Mouse (Mus musculus) left cerebral cortex, adult 11 months (tissue): ENCODE results near the gene Gm49368.
"Not testable (repeated sequence)": the region's sequence is repeated elsewhere in the genome, so short reads cannot be mapped to it uniquely, and the experiment has no call there.

Experiments used
- DNase-seq: peaks from one replicate; pipeline ENCODE4 v3.0.0; 2022; ENCODE audit warnings: low spot score

Gm49368 gene

DNA sequence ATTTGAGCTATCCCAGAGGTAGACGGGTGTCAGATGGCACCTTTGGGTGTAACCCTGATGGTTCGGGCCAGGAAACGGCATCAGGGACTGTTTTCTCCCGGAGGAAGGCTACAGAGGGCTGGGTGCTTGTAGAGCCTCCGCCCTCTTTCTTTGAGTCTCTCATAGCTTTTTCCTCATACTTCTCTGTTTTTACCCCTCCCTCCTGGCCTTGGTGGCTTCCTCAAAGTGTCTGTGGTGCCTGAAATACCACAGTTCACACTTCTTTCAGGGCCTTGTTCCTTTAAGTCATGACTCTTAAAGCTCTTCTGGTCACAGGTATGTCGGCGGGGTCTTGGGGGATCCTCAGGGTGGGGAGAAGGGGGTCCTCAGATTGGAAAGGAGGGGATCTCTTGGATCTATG is at the start of gene Gm49368, which contains the start of gene Itgam:
Gene Gm49368, plus strand, starts transcription at position 228 of the 400 bp plus-strand sequence.
Gene Itgam, plus strand, starts transcription at position 185 of the 400 bp plus-strand sequence.
- no peak for DNase-seq

DNA sequence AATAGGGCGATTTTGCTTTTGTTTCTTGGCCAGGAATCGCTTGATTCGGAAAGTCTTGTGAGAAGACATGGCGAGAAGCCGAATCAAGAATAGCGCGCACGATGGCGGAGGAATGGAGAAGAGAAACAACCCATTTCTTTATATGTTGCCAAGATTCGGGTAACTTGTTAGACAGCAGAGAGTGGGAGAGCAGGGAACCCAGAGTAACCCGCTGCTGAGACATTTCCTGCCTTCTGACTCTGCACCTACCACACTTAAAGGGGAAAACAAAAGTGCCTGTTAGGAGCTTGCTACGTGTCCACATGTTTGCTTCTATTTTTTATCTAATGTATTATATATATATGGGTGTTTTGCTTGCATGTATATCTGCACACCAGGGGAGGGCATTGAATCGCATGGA is 49.4 kb upstream of the Gm49368 start:
- no peak for DNase-seq

DNA sequence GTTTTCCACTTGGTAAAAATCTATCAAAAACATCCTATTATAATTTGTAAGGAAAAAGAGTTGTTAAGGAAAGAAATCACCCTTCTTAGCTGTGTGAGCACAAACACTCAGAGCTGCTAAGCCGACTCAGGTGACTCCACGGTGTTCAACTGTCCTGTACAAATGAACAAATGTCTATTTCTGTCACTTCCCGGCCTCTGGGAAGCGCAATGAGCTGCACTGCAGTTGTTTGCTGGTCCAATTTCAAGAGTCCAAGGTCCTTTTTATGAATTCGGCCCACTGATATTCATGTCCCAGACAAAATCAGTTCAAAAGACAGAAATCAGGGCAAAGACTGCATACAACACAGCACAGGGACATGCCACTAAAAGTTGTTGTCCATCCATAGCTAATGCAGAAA is 46.3 kb upstream of the Gm49368 start:
- not testable (repeated sequence) for DNase-seq

DNA sequence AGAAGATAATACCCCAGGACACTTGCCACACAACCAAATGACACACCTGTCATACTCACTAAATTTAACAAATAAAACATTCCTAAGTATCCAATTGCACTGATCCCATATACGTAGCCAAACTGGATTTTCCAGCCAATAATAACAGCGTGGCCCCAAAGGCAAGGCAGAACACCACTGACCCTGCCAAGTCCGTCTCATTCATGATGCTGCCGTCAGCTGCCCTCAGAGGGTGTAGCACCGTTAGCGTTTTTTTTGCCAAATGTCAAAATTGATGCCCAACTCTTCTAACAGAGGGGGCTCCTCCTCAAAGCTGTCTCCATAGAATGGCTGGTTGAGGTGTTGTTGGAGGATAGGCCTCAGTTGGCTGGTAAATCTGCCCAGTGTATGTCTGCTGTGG is 45.8 kb upstream of the Gm49368 start:
- DNase-seq = no peak

DNA sequence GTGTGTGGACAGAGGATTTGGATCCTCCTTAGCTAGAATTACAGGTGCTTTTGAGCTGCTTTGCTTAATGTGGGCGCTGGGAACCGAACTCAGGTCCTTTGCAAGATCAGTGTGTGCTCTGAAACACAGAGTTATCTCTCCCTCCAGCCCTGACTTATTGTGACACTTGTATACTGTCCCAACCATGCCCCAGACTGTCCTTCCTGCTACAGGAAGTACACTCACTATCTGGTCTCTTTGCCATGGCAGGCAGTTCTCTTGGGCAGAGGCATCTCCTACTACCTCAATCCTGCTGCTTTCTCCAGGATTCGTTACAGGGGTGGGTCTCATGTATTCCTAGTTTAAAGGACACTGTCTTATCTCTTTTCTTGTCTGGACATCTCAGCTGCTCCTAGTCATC is 44.2 kb upstream of the Gm49368 start:
- DNase-seq = no peak

DNA sequence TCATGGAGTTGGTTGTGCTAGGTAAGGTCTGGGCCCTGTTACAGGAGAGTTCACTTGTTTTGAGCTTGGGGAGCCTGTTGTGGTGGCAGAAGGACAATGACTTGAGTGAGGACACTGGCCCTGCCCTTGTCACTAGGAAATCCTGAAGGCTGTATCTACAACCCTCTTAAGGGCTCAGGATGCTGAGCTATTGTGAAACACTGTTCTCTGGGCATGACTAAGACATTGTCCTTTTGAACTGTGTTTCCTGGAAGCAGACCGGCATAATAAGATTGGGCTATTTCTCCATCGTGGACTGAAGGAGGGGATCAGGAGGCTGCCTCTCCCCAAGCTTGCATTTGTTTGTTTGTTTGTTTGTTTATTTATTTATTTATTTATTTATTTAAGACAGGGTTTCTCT is 43.3 kb upstream of the Gm49368 start:
- DNase-seq = no peak

DNA sequence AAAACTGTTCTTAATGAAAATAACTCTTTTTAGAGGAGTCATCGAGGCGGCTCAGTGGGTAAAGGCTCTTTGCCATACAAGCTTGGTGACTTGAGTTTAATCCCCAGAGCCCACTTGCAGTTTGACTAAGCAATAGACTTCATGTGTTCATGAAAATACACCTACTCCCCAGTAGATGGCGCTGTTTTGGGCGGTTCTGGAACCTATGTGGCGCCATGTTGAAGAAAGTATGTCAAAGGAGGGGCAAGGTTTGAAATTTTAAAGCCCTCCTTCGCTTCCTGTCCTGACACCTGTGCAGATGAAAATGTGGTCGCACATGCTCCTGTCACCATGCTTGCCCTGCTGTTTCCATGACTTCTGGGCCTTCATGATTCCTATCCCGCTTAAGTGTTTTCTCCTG is 39.5 kb upstream of the Gm49368 start:
- no peak for DNase-seq

DNA sequence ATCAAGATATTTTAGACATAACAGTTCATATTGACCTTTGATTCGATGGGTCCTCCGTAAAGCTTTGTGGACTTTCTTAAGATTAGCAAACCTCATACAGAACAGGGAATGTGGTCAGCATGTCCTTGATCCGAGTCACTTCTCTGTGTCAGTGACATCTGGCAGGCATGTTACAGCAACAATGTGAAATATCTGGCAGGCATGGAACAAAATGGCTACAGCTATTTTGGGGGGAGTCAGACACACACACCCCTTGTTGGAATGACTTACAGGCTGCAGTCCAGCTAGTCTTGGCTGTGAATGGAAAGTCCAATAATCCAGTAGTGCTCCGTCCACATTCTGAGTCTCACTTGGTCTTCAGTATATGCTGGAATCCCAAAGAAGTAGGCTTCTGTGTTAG is 38.9 kb upstream of the Gm49368 start:
- DNase-seq = no peak

DNA sequence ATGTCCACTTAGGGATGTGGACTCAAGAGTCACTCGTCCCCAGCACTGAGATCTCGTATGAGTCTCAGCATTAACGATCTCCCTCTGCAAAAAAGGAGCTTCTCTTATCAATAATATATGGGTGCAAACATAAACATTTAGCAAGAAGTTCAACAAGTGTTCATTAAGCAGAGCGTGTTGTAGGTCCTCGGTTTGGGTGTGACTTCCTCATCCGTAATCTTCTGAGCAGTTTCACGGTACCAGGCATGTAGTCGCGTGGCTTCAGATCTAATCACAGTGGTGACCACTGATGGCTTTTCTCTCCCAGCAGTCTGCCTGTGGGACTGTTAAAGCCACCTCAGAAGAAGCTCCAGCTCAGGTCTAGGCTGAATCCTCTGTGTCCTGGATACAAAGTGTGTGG is 38.1 kb upstream of the Gm49368 start:
- DNase-seq = no peak

DNA sequence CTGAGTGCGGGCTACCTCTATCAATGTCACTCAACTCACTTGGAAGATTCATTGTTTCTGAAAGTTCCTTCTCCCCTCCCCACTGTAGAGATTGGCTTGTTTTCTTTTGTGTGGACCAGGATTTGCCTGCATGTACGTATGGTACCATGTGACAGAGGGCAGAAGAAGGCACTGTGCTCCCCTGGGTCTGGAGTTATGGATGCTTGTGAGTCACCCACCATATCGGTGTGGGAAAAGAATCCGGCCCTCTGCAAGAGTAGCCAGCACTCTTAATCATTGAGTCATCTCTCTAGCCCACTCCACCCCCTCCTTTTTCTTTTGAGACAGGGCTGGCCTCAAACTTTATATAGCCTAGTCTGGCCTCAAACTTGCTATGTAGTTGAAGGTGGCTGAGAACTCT is 37.6 kb upstream of the Gm49368 start:
- DNase-seq = no peak

DNA sequence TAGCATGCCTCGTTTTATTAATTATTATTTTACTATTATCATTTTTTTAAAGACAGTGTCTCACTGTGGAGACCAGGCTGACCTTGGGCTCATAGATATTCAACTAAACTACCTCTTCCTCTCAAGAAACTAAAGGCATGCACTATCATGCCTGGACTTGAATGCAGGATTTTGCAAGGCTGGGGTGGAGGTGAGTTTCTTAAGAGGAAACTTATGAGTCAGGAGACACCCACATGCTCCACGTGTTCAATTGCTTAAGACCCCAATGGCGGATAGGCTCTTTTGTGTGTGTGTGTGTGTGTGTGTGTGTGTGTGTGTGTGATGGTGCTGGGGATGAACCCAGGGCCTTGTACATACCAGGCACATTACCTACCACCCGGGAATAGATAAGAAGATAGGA is 37.1 kb upstream of the Gm49368 start:
- no peak for DNase-seq

DNA sequence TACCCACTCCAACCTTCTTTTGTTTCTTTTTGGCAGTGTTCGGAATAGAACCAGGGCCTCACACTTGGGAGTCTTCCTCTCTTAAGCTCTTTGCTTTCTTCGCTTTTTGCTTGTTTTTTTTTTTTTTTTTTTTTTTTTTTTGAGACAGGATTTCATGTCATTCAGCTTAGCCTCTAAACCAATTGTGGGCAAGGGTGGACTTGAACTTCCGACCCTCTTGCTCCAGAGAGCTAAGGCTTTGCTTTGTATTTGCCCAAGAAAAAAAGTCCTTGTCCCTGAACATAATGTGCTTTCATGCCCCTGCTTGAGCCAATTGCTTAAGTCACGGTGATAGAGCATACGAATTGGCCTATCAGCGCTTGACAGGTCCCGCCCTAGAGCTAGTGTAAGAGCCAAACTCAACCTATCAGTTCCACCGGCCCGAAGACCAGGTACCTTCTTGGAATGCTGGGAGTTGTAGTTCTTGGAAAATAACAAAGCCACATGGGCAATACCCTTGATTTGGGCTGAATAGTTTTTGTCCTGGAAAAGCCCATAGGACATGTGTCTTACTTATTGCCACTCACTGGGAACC is 31.0 kb upstream of the Gm49368 start:
- no peak for DNase-seq

DNA sequence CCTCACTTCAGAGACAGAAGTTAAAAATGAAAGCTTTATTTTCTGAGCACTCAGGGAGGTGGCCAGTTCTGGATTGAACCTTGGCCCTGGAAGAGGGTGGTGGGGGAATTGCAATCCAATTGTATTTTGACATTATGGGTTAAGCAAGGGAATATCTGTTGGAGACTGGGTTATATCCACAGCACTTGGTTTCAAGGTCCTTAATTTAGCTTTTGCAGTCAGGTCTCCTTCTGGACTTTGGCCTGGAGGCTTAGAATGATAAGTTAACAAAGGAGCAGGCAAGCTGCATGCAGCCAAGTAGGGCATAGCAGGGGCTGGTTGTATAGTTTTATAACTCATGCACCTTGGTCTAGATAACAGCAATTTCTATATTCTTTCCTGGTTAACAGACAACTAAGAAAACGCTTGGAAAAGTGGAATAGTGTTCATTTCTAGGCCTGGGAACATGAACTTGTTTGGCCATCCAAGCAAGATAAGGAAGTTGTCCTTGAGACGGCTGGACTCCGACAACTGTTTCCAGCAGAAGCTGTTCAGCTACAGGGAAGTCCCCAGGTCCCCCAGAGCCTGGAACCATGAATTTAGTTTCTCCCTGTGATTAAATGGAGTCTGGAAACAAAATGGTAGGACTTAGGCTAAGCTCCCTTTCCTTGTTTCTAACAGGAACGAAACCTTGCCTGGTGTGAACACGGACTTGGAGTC is 30.0 kb upstream of the Gm49368 start:
- DNase-seq = no peak

DNA sequence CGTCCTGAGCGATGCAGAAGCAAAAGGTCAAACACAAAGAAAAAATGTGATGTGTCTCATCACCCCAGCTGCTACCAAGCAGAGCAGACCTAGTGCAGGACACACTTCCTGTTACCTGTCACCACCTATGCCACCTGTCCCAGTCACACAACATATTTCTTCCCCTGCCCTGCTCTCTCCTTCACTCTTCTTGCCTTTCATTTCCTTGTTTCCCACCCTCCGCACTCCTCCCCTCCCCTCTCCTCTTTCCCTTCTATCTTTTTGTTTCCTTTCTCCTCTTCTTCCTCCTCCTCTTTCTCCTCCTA is 29.5 kb upstream of the Gm49368 start:
- DNase-seq = no peak

DNA sequence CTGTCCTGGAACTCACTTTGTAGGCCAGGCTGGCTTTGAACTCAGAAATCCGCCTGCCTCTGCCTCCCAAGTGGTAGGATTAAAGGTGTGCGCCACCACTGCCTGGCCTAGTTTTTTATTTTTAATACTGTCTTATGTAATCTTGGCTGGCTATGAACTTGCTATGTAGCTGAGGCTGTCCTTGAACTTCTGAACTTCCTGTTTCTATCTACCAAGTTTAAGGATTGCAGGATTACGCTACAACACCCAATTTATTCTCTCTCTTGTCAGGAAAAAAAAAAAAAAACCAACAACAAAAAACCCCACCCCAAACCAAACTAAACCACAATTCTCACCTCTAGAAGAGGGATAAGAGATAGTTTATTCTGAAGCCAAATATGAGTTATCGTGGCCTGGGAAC is 28.9 kb upstream of the Gm49368 start:
- DNase-seq = no peak

DNA sequence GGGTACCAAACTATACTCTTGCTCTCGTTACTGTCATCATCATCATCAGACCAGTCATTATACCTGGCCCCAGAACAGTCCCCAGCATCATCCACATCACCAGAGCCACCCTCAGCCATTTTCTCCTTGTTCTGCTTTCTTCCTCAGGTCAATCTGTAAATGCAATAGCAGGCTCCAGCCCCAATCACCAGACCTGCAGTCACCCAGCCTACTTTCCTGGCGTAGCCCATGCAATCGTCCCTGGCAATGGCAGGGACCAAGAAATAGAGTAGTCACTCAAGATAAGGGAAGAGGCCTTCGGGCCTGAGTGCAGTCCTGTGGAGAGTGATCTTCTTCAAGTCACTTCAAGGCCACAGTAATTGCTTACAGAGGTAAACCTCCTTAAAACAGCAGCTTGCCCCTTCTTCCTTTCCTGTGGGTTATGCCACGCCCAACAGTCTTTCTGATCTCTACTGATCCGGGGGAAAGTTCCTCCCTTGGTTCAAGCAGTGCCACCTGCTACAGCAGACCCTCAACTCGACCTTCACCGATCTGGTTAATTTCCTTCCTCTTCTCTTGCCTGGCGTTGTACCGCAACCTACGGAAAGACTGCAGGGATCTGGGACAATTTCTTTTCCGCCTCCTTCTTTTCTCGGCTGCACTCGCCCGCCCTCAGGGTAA is 20.2 kb upstream of the Gm49368 start:
- DNase-seq = not testable (repeated sequence)

DNA sequence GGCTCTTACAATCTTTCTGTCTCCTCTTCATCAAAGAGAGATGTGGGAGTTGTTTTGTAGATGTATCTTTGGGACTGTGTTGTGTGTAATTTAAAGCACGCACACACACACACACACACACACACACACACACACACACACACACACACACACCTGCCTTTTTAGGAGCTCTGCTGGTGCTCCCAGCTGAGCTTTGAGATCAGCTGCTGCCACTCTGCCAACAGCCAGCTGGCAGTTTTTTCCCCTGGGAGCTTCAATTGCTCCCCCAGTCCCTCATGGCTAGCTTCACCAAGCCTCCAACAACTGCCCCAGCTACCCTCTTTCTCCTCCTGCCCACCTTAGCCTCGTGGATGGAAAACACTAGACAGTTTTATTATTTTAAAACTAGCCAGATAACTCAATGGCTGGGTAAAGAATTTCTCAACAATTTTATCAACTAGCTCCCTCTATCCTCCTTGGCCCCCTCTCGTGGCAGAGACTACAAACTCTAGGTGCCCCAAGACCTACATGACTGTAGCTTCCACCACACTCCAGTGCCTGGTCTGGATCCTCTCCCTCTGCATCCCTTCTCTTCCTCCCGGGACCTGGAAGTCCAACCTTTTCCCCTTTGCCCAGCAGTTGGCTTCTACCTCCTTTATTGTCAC is 18.2 kb upstream of the Gm49368 start:
- no peak for DNase-seq

DNA sequence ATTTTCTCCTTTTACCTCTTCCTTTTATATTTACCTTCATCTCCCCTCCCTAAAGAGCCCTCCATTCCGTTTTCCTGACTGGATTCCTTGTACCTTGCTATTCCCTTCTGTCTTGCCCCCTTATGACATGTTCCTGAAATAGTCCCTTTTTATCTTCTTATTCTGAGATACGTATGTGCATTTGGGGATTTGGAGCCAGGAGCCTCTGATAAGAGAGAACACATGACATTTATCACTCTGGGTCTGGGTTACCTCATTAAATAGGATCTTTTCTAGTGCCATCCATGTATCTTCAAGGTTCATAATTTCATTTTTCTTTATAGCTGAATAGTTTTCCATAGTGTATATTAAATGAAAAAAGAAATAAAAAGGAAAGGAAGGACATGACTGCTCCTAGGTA is 16.8 kb upstream of the Gm49368 start:
- no peak for DNase-seq

DNA sequence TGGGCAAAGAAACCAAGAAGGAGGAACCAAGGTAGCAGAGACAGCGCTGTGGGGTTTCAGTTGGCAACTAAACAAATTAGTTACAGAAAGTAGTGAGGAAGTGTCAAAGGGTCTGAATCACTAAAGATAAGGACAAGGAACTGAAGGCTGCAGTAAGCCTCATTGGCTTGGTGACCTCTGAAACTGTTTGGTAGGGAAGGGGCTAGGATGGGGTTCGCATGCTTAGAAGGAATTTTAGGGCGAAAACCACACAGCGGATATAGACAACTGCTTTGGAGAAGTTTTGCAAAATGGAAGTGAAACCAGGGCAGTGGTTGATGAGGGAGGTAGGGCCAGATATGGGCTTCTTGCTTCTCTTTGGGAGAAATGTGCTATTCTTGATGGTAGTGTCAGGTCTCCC is 13.7 kb upstream of the Gm49368 start:
- no peak for DNase-seq

DNA sequence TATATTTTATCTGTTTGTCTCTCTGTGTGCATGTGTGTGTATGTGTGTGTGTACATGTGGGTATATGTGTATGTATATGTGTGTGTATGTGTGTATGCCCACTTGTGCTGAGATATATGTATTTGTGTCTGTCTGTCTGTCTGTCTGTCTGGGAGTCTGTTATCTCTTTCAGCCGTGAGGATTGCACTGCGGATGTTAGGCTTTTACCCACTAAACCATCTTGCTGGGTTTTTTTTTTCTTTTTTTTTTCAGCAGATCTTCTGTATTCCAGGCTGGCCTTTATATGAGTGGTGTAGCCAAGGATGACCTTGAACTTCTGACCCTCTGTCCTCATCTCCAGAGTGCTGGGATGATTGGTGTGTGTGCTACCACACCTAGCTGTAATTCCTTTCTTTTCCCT is 13.2 kb upstream of the Gm49368 start:
- no peak for DNase-seq

DNA sequence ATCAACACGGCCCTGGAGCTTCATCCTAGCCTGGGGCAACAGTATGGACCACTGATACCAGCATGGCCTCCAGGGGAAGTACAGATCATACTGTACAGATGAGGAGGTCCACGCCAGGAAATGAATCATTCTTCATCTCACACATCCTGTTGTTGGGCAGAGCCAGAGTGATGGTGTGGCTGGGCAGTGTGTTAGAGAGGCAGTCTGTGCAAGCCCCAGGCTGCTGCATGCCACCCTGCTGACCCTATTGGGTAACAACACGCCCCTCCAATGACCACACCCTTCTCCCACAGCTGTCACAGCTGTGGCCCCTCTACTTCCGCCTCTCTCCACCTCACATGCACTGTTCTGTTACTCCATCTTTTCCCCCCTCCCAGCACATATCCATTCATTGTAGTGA is 11.7 kb upstream of the Gm49368 start:
- no peak for DNase-seq

DNA sequence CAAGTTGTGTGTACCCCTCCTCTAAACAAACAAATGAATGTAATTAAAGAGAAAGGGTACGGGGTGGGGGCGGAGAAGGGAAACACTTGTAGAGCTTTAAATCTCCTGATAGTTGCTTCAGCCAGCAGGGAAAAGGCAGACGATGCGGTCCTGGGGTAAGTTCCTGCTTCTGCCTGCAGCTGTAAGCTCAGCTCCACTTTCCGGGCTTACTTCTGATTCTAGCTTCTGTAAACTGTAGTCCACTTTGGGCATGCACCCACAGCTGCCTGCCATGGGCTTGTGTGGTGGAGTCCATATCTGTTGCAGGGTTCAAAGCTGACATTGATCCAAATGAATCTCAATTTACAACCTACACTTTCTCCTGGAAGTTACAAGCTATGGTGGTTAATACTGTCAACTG is 9.4 kb upstream of the Gm49368 start:
- no peak for DNase-seq

DNA sequence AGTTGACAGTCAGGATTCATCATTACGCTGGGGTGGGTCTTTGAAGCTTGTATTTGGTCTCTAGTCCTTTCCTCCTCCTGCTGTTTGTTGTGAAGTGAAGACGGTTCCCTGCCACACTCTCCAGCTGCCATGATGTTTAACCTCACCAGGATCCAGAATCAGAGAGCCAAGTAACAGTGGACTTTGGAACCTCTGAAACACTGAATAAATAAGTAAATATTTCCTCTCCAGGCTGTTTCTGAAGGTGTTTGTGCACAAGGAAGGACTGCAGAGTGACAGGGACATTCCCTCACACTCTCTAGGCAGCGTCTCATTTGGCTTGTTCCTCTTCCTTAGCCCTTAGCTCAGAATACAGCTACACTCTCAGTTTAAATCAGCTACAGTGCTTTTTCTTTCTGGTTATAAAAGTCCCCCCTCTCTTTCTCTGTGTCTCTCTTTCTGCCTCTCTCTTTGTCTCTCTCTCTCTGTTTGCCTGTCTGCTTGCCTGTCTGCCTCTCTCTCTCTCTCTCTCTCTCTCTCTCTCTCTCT is 5.5 kb upstream of the Gm49368 start:
- no peak for DNase-seq
